Mouse (Mus musculus) lung, adult 18-20 months (tissue): Measurements from ENCODE around the gene Hist1h2ai.
A peak's percentile ranks its signal among the peaks of the same experiment; 100 is the strongest.
"Not testable (repeated sequence)": the region's sequence is repeated elsewhere in the genome, so short reads cannot be mapped to it uniquely, and the experiment has no call there.

ENCODE experiments used
- DNase-seq, 2 experiments: peaks; one replicate each; pipeline ENCODE4 v3.0.0; 2022; ENCODE audit warnings: mixed read lengths in 2 of 2

Hist1h2ai gene

GRCm38 (mm10) chr13:21729544-21729943 is 13.3 kb downstream of the Hist1h2ai start:
- DNase-seq, result no peak

GRCm38 (mm10) chr13:21733466-21733865 is 17.2 kb downstream of the Hist1h2ai start:
- DNase-seq, result no peak

- DNase-seq, result peak; percentile 62 to 82
Measured at GRCm38 (mm10) chr13:21734010-21734905, 18.0 kb downstream of the Hist1h2ai start.

GRCm38 (mm10) chr13:21734906-21735767 is 18.9 kb downstream of the Hist1h2ai start, which contains the start of gene Hist1h4j:
Gene Hist1h4j, plus strand, starts transcription at chr13:21735064.
- DNase-seq, result peak; percentile 50 to 57

GRCm38 (mm10) chr13:21745006-21745405 is 28.8 kb downstream of the Hist1h2ai start:
- DNase-seq, result no peak

- no peak for DNase-seq
Measured at GRCm38 (mm10) chr13:21749387-21750158, 33.4 kb downstream of the Hist1h2ai start.

GRCm38 (mm10) chr13:21750159-21751017 is 34.2 kb downstream of the Hist1h2ai start, which contains the start of gene Hist1h4k:
Gene Hist1h4k, minus strand, starts transcription at chr13:21750505.
- peak; percentile 78 to 84 for DNase-seq

GRCm38 (mm10) chr13:21751417-21751816 is 35.2 kb downstream of the Hist1h2ai start:
- DNase-seq, result no peak

GRCm38 (mm10) chr13:21751827-21752226 is 35.6 kb downstream of the Hist1h2ai start:
- DNase-seq, result no peak

- DNase-seq, result no peak
Measured at GRCm38 (mm10) chr13:21752356-21752755, 36.1 kb downstream of the Hist1h2ai start.

- no peak for DNase-seq
Measured at GRCm38 (mm10) chr13:21753051-21753523, 36.9 kb downstream of the Hist1h2ai start.

GRCm38 (mm10) chr13:21753524-21754285 is 37.5 kb downstream of the Hist1h2ai start, which contains the start of the genes Hist1h2ak and Hist1h2bn:
Gene Hist1h2ak, minus strand, starts transcription at chr13:21753827.
Gene Hist1h2bn, plus strand, starts transcription at chr13:21754123.
- peak; percentile 18 to 59 for DNase-seq

GRCm38 (mm10) chr13:21754294-21755001 is 38.2 kb downstream of the Hist1h2ai start:
- DNase-seq, result not testable (repeated sequence)

GRCm38 (mm10) chr13:21755707-21756106 is 39.5 kb downstream of the Hist1h2ai start:
- DNase-seq, result no peak
